Mouse (Mus musculus) ES-Bruce4 (cell line): Measurements from ENCODE around the gene RPS10-NUDT3.

Experiments used
- CTCF ChIP-seq: IDR thresholded peaks from one replicate; pipeline ENCODE4 v1.8.1; 2011; ENCODE audit warnings: low read depth, low read length
- EP300 ChIP-seq: IDR thresholded peaks from 2 replicates; pipeline ENCODE4 v1.6.1; 2011; ENCODE audit warnings: low read depth, low read length; ENCODE audit not compliant: insufficient read depth
- POLR2A ChIP-seq: IDR thresholded peaks from one replicate; pipeline ENCODE4 v1.8.1; 2011; ENCODE audit warnings: low read length; ENCODE audit not compliant: insufficient read depth

DNA sequence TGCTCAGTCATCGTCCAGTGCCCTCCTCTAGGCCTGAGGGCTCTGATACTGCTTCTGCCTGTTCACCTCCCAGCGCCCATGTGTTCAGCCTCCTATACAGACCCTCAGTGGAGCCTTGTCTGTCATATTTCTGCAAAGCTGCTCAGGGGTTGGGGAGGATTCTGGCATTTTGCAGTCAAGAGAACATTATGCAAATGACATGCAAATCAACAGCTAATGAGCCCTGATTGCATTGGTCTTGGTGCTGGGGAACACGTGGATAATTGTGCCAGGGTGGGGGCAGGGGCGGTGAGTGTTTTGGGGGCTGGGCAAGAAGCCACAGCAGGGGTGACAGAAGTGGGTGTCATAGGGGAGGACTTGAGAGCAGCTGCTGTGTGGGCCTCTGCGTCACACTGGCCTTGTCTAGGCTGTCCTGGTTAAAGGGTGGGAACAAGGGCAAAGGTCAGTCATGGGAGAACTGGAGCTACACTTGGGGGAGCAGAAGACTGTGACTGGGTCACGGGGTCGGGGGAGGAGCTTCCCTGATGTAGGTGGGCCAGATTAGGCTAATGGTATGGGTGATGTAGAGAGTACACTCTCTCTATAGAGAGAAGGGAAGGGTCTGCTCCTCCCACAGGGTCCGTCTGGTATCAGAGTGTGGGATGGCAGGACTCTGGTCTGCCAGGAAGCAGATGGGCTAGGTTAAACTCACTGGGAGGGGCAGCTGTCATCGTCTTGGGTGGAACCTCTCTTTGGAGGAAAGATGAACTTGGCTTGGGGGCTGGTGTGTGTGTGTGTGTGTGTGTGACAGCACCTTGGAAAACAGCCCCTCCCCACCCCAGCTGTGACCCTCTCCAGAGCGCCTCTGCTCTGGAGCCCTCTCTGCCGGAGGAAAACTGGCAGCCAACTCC lies 44.1 kb upstream of the RPS10-NUDT3 start:
- no peak for TF ChIP-seq CTCF
- TF ChIP-seq POLR2A = no peak
- TF ChIP-seq EP300 = no peak
